Mouse (Mus musculus): ENCODE measurements at regions not wholly inside any gene's neighbourhood (a gene's known extent, or its start where the extent isn't known, plus 50 kb on each side); places are given as distances from the start of the nearest gene placed in this dataset.
A peak's percentile ranks its signal among the peaks of the same experiment; 100 is the strongest.

DNA sequence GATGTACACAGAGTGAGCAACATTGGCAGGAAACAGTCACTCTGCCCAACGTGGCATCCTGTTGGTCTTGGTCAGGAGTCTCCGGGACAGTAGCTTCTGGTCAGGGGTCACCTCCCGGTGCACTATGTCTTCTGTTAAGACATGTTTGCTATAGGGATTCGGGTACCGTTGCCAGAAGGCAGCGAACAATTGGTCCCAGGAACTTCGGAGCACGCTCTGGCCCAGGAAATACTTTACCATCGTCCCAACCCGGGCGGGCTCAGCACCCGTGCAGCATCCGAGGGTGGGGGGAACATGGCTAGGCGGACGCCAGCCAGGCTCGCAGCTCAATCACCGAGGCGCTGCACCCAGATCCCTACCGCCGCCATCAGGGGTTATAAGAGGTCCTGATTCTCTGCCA is 80.6 kb upstream of the Adam23 start:
- no peaks in the 10 kb centered on the region for H3K27me3 ChIP-seq
- H3K4me2 ChIP-seq = no peak overlapping the region
- H3K4me1 ChIP-seq = peaks cover 8% of the 10 kb centered on the region
- no peak for ATAC-seq
- WGBS = 95% methylated on average over 19 of the region's 20 CpGs
- H3K27ac ChIP-seq = no peak overlapping the region
- H3K4me3 ChIP-seq = no peak overlapping the region
- no peaks in the 10 kb centered on the region for H3K36me3 ChIP-seq (ENCODE audit: poor library complexity, severe bottlenecking)
- H3K9me3 ChIP-seq (replicated peaks) = no peaks in the 10 kb centered on the region
- no peak overlapping the region for H3K9ac ChIP-seq

DNA sequence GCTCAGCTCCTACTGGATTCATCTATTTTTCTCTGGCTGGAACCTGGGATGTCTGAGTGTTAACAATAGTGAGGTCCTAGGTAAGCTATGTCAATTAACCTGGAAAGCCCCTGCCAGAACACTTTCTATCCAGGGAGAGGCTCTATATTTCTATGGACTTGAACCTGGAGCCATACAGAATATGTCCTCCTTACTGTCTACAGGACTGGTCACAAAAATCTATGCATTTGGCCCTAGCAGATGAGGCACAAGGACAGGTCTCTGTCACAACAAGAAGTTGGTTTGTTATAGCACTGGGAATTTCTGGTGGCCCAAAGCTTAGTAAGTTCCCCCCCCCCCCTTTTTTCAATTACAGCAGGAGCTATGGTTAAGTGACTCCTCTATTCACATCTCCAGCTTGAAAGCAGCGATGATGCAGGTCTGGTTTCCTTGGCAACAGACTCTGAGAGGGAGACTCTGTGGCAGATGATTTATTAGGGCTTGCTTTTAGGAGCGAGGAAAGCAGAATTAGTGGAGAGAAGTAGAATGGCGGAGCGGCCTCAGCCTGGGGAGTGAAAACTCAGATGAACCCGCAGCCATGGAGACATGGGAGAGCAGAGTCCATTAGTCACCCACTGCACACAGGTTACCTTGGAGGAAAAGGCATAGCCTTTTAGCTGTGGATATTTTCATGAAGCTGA is 77.9 kb upstream of the Adam23 start:
- ATAC-seq = peak; percentile 87
- no peaks in the 10 kb centered on the region for H3K36me3 ChIP-seq (ENCODE audit: poor library complexity, severe bottlenecking)
- H3K4me2 ChIP-seq = peak overlapping the region; percentile 30
- H3K4me1 ChIP-seq = peaks cover 8% of the 10 kb centered on the region
- no peaks in the 10 kb centered on the region for H3K27me3 ChIP-seq
- H3K9ac ChIP-seq = no peak overlapping the region
- H3K27ac ChIP-seq = peak overlapping the region; percentile 49
- 15% methylated on average over 5 of the region's 5 CpGs for WGBS
- no peaks in the 10 kb centered on the region for H3K9me3 ChIP-seq (replicated peaks)
- no peak overlapping the region for H3K4me3 ChIP-seq

DNA sequence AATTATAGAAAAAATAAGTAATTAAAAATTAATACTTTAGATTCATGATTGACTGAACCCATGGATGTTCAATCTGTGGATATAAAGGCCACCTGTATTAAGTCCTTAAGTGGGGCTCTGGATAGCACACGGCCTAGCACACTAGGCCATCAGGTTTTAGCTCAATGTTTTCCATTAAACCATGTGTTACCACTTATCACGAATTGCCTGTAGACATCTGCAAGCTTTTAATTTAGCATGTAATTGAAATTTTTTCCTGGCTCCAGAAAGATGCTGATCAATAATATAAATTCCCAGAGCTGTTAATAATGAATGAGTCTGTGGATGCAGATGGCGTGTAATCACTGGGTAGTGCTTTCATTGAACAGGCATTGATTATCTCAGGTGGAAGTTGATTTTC is 76.8 kb upstream of the Adam23 start:
- H3K4me1 ChIP-seq = peaks cover 8% of the 10 kb centered on the region
- H3K9me3 ChIP-seq (replicated peaks) = no peaks in the 10 kb centered on the region
- H3K4me3 ChIP-seq = no peak overlapping the region
- 73% methylated on average over 3 of the region's 3 CpGs for WGBS
- no peaks in the 10 kb centered on the region for H3K36me3 ChIP-seq (ENCODE audit: poor library complexity, severe bottlenecking)
- no peak for ATAC-seq
- no peaks in the 10 kb centered on the region for H3K27me3 ChIP-seq
- H3K27ac ChIP-seq = no peak overlapping the region
- no peak overlapping the region for H3K4me2 ChIP-seq
- no peak overlapping the region for H3K9ac ChIP-seq

DNA sequence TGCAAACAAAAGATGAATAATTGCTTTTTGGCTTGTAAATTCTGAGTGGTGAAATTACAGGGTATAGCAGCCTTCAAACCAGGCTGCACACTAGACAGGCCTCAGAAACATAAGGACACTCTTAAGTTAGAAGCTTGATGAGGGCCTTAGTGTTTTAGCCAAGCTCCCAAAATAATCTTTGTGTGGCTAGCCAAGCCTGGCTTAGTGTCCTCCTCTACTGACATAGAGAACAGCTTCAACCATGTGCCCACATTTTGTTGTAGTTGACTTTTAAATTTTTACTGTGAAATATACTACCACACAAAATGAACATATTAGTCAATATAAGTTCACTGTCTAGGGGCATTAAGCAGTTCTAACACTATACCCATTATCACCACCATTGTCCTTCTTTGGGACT is 76.1 kb upstream of the Adam23 start:
- Histone ChIP-seq H3K4me3 (no peak overlapping the region), H3K9ac (no peak overlapping the region), H3K9me3 (replicated peaks) (no peaks in the 10 kb centered on the region), H3K4me1 (peaks cover 8% of the 10 kb centered on the region), H3K27me3 (no peaks in the 10 kb centered on the region), H3K27ac (no peak overlapping the region), H3K4me2 (no peak overlapping the region), H3K36me3 (ENCODE audit: poor library complexity, severe bottlenecking) (no peaks in the 10 kb centered on the region)
- no peak for ATAC-seq

DNA sequence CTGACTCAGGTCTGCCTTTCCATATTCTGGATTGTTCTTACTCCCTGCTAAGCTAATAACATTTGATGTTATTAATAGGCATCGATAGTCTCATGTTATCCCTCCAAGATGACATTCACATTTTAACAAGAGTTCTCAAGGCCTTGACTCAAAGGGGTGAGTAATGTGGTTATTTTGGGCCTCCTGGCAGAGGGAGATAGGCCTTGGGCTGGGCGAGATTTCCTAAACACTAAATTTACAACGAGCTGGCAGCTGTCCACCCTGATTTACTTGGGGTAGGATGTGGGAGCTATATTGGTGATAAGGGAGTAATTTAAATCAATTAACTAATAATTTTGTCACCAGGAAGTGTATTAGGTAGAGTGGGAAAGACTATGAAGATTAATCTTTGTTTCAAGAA is 62.6 kb upstream of the Adam23 start:
- Histone ChIP-seq H3K4me1 (no peaks in the 10 kb centered on the region), H3K27me3 (no peaks in the 10 kb centered on the region), H3K9me3 (replicated peaks) (no peaks in the 10 kb centered on the region), H3K9ac (no peak overlapping the region), H3K4me2 (no peak overlapping the region), H3K27ac (no peak overlapping the region), H3K36me3 (ENCODE audit: poor library complexity, severe bottlenecking) (no peaks in the 10 kb centered on the region), H3K4me3 (no peak overlapping the region)
- WGBS = 89% methylated on average over 3 of the region's 3 CpGs
- no peak for ATAC-seq

DNA sequence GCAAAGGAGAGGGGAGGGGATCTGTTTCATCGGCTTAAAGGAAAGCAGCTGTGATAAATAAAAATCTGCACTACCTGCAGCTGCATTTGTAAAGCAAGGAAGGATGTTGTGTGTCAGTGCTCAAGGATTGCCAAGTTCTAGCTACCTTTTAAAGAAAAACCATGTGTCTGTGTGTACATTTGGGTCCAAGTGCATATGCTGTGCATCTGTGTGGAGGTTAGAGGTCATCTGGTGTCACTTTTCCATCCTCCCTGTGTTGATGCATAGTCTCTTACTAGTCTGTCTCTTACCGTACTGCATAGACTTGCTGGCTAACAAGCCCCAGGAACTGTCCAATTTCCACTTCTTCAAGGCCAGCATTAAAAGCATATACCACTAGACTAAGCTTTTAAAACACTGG is 60.6 kb upstream of the Adam23 start:
- H3K27me3 ChIP-seq = no peaks in the 10 kb centered on the region
- ATAC-seq = no peak
- no peak overlapping the region for H3K9ac ChIP-seq
- H3K4me3 ChIP-seq = no peak overlapping the region
- no peaks in the 10 kb centered on the region for H3K36me3 ChIP-seq (ENCODE audit: poor library complexity, severe bottlenecking)
- no peaks in the 10 kb centered on the region for H3K9me3 ChIP-seq (replicated peaks)
- 76% methylated on average over 2 of the region's 2 CpGs for WGBS
- no peak overlapping the region for H3K4me2 ChIP-seq
- H3K4me1 ChIP-seq = peaks cover 5% of the 10 kb centered on the region; the same call in 1 of the 2 replicates
- H3K27ac ChIP-seq = no peak overlapping the region

DNA sequence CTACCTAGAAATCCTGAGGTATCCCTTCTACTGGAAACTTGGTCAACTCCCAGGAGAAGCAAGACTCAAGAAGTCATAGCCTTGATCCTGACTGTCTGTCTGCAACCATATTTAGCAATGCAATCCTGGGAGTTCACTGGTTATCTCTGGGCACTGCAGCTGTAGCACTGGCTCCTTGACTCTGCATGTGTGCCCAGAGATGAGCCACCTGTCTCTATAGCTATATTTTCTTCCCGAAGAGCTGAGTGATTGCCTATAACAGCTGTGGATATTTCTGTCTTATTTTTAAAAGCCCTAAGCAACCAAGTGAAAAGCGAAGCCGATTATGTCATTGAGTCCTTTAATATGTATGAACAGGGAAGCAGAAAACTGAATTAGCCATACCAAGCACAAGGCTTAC is 50.3 kb upstream of the Adam23 start:
- Histone ChIP-seq H3K27me3 (no peaks in the 10 kb centered on the region), H3K4me1 (no peaks in the 10 kb centered on the region), H3K9ac (no peak overlapping the region), H3K27ac (no peak overlapping the region), H3K4me2 (no peak overlapping the region), H3K9me3 (replicated peaks) (no peaks in the 10 kb centered on the region), H3K4me3 (no peak overlapping the region), H3K36me3 (ENCODE audit: poor library complexity, severe bottlenecking) (no peaks in the 10 kb centered on the region)
- WGBS = 89% methylated on average over 3 of the region's 3 CpGs
- ATAC-seq = no peak
